12 mouse cellular contexts compared by ENCODE assay signal in genomic region chr2:169088870-169089484, GRCm38 (mm10).
DNase-seq lines count a peak whose midpoint lies in the region; ATAC-seq and TF ChIP-seq lines count a peak whose summit lies in the region.
"Had no signal": no experiment of that assay in that cellular context is flagged by ENCODE, and none has a peak within 500 bp of the region (broad histone marks: within the 10 kb centered on the region; RNA-seq: fewer than 3 reads in every experiment).

No protein-coding gene starts in this region.

- H3K4me2 ChIP-seq in embryonic facial prominence, embryonic 11.5 days (ENCODE audit: low read depth, low read length), result no peak overlapping the region
- H3K4me2 ChIP-seq in liver, postnatal 0 days (ENCODE audit: low read depth, low read length), result peak overlapping the region; percentile 23; the same call in 1 of the 2 replicates
- no peak overlapping the region for H3K4me2 ChIP-seq in midbrain, embryonic 11.5 days
- H3K4me2 ChIP-seq in forebrain, embryonic 16.5 days (ENCODE audit: low read length), result no peak overlapping the region
- H3K4me2 ChIP-seq: midbrain, embryonic 12.5 days had no signal

- no peak for ATAC-seq in embryonic facial prominence, embryonic 11.5 days (replicated peaks; ENCODE audit: insufficient number of reproducible peaks, low FRiP score, low TSS enrichment, low read depth)
- ATAC-seq in liver, postnatal 0 days, result peak; percentile 35
- no peak for ATAC-seq in midbrain, embryonic 11.5 days (ENCODE audit: low FRiP score)
- ATAC-seq in forebrain, embryonic 16.5 days, result no peak

- no peak overlapping the region for H3K4me3 ChIP-seq in embryonic facial prominence, embryonic 11.5 days (ENCODE audit: low read depth, low read length)
- H3K4me3 ChIP-seq in liver, postnatal 0 days (ENCODE audit: low read depth, low read length), result no peak overlapping the region
- H3K4me3 ChIP-seq in midbrain, embryonic 11.5 days (ENCODE audit: low read depth, low read length), result no peak overlapping the region
- H3K4me3 ChIP-seq in forebrain, embryonic 16.5 days (replicated peaks; ENCODE audit: low read length), result no peak overlapping the region
- H3K4me3 ChIP-seq: gastrocnemius, adult 2 months; left cerebral cortex, adult 2 months; midbrain, embryonic 12.5 days had no signal

- H3K4me1 ChIP-seq in embryonic facial prominence, embryonic 11.5 days (ENCODE audit: control insufficient read depth, insufficient read depth, low read length), result no peaks in the 10 kb centered on the region
- 0 out of 2 replicates have a peak, but pooled peaks cover 2% of the 10 kb centered on the region for H3K4me1 ChIP-seq in liver, postnatal 0 days (ENCODE audit: insufficient read depth)
- H3K4me1 ChIP-seq in midbrain, embryonic 11.5 days (ENCODE audit: control insufficient read depth, insufficient read depth, low read length), result no peaks in the 10 kb centered on the region
- H3K4me1 ChIP-seq in forebrain, embryonic 16.5 days (replicated peaks; ENCODE audit: control insufficient read depth, insufficient read depth, low read length), result peaks cover under 1% of the 10 kb centered on the region

- 78% methylated on average over 16 of the region's 16 CpGs for WGBS in embryonic facial prominence, embryonic 11.5 days
- WGBS in liver, postnatal 0 days (ENCODE audit: insufficient replicate concordance), result 33% methylated on average over 16 of the region's 16 CpGs
- WGBS in midbrain, embryonic 11.5 days, result 80% methylated on average over 16 of the region's 16 CpGs
- WGBS in forebrain, embryonic 16.5 days, result 79% methylated on average over 16 of the region's 16 CpGs

- no peak for TF ChIP-seq CTCF in liver, postnatal 0 days (IDR thresholded peaks at IDR 0.05; ENCODE audit: low read depth)

- H3K9ac ChIP-seq in embryonic facial prominence, embryonic 11.5 days (replicated peaks; ENCODE audit: low read length), result no peak overlapping the region
- no peak overlapping the region for H3K9ac ChIP-seq in liver, postnatal 0 days (replicated peaks)
- no peak overlapping the region for H3K9ac ChIP-seq in midbrain, embryonic 11.5 days (ENCODE audit: low read length)
- H3K9ac ChIP-seq in forebrain, embryonic 16.5 days (replicated peaks; ENCODE audit: low read depth, low read length), result no peak overlapping the region
- H3K9ac ChIP-seq: midbrain, embryonic 12.5 days had no signal

- H3K27me3 ChIP-seq in embryonic facial prominence, embryonic 11.5 days (ENCODE audit: control insufficient read depth, insufficient read depth, low read length), result no peaks in the 10 kb centered on the region
- no peaks in the 10 kb centered on the region for H3K27me3 ChIP-seq in liver, postnatal 0 days (ENCODE audit: insufficient read depth, low read length)
- no peaks in the 10 kb centered on the region for H3K27me3 ChIP-seq in midbrain, embryonic 11.5 days (ENCODE audit: control insufficient read depth, insufficient read depth, low read length)
- H3K27me3 ChIP-seq in forebrain, embryonic 16.5 days (replicated peaks; ENCODE audit: control insufficient read depth, insufficient read depth, low read length), result no peaks in the 10 kb centered on the region
- H3K27me3 ChIP-seq: midbrain, embryonic 12.5 days had no signal

- no peak overlapping the region for H3K27ac ChIP-seq in embryonic facial prominence, embryonic 11.5 days (replicated peaks; ENCODE audit: low read depth, low read length)
- peak overlapping the region; percentile 0; the same call in 1 of the 2 replicates for H3K27ac ChIP-seq in liver, postnatal 0 days (ENCODE audit: low read depth)
- H3K27ac ChIP-seq in midbrain, embryonic 11.5 days (ENCODE audit: low read depth, low read length), result no peak overlapping the region
- no peak overlapping the region for H3K27ac ChIP-seq in forebrain, embryonic 16.5 days (ENCODE audit: low read length)
- H3K27ac ChIP-seq: gastrocnemius, adult 2 months; left cerebral cortex, adult 2 months; midbrain, embryonic 12.5 days had no signal

- no peaks in the 10 kb centered on the region for H3K36me3 ChIP-seq in embryonic facial prominence, embryonic 11.5 days (replicated peaks; ENCODE audit: control insufficient read depth, insufficient read depth, low read depth, low read length)
- H3K36me3 ChIP-seq in liver, postnatal 0 days (replicated peaks; ENCODE audit: insufficient read depth, low read length), result no peaks in the 10 kb centered on the region
- H3K36me3 ChIP-seq in midbrain, embryonic 11.5 days (ENCODE audit: control insufficient read depth, insufficient read depth, low read length), result no peaks in the 10 kb centered on the region
- no peaks in the 10 kb centered on the region for H3K36me3 ChIP-seq in forebrain, embryonic 16.5 days (ENCODE audit: control insufficient read depth, insufficient read depth)
- H3K36me3 ChIP-seq: midbrain, embryonic 12.5 days had no signal

- peak; percentile 9 for DNase-seq in kidney, postnatal 14 days
- no peak for DNase-seq in kidney, adult 9 months
- peak; percentile 22 for DNase-seq in embryonic facial prominence, embryonic 11.5 days (ENCODE audit: low spot score)
- DNase-seq in liver, postnatal 0 days, result peak; percentile 27
- DNase-seq in thymus, postnatal 25 days, result peak; percentile 27
- no peak for DNase-seq in midbrain, embryonic 11.5 days (ENCODE audit: low spot score, missing footprints)
- no peak for DNase-seq in testis, postnatal 14 days (ENCODE audit: low spot score)
- DNase-seq: cerebellum, postnatal 36 days; gastrocnemius, adult 2 months had no signal

- H3K9me3 ChIP-seq in embryonic facial prominence, embryonic 11.5 days (replicated peaks; ENCODE audit: control insufficient read depth, low read length), result no peaks in the 10 kb centered on the region
- peaks cover 2% of the 10 kb centered on the region; the same call in 1 of the 2 replicates for H3K9me3 ChIP-seq in liver, postnatal 0 days (ENCODE audit: low read length)
- H3K9me3 ChIP-seq in midbrain, embryonic 11.5 days (ENCODE audit: control insufficient read depth, low read length), result no peaks in the 10 kb centered on the region
- H3K9me3 ChIP-seq in forebrain, embryonic 16.5 days (ENCODE audit: control insufficient read depth, low read length), result peaks cover 8% of the 10 kb centered on the region; the same call in 1 of the 2 replicates

- no peak for TF ChIP-seq EP300 in liver, postnatal 0 days (IDR thresholded peaks at IDR 0.05; ENCODE audit: low read depth)

Comparison
In these comparisons a context has a peak if more than half of its experiments do, and no peak if none do; other contexts are left out.
1. DNase-seq: peak in kidney, postnatal 14 days (single experiment), embryonic facial prominence, embryonic 11.5 days (single experiment), liver, postnatal 0 days (single experiment) and thymus, postnatal 25 days (single experiment); none in kidney, adult 9 months (single experiment), midbrain, embryonic 11.5 days (single experiment) and testis, postnatal 14 days (single experiment).